Mouse (Mus musculus) adrenal gland, postnatal 25 days (tissue): ENCODE measurements at regions not wholly inside any gene's neighbourhood (a gene's known extent, or its start where the extent isn't known, plus 50 kb on each side); places are given as distances from the start of the nearest gene placed in this dataset.

Experiments used
- DNase-seq: peaks from one replicate; pipeline ENCODE4 v3.0.0; 2021; ENCODE audit warnings: mixed read lengths

DNA sequence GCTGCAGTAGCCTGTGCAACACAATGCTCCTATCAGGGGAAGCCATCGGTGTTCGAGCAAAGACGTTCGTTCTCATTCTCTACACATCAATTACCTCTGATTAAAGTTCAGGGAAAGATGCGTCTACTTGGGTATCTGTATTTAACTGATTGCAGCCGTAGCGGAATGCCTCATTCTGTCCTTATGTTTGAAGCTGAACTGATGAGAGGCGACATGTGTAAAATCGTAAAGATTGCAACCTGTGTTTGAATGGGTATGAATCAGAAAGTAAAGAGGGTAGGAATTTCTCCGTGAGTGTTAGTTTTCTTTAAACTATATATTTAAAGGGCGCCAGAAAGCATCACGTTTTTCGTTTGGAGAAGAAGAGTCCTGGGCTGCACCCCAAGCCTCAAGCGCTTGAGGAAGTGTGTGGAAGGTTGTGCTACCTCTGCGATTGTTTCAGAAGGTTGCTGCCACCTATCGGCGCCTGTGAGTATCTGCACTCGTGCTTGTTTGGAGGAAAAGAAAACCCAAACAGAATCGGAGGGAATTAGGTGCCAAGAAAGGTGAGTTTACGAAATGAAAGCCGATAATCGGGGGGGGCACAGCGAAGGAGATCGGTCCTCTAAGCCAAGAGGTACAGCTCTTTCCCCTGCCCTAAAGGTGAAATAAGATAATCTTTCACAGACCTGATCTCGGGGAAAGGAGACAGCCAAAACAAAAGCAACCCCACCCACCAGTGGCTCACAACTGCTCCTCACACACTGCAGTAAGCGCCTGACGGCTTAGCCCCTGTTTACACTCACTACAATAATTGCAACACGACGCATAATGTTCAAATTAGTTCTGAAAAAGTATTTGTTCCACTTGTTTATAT lies 346.4 kb upstream of the Prkcq start:
- DNase-seq: peak; percentile 44

DNA sequence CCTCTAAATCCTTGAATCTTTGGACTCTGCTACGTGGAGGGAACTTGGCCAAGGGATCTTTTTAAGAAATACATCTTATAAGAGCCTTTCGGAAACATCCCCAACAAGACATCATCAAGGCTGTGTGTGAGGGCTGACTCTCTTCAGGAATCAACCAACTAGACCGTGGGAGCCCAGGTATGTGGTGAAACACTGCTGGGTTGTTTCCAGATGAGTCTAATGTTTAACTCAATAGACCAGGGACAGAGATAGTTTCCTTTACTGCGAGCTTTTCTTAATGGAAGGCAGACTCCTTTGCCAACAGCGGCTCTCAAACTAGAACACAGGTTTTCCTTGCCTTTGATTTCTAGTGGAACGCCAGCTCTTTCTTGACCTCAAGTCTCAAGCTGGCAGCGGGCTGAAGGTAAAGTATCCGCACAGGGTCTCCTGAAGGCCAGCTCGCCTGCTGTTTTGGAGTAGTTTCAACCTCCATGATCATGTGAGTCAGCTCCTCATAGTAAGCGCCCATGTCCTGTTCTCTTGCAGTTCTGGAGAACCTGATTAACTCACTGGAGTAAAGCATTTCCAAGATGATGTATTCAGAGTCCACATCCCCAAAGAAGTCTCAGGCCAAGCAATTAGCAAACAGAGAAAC lies 345.7 kb upstream of the Prkcq start:
- DNase-seq: no peak

DNA sequence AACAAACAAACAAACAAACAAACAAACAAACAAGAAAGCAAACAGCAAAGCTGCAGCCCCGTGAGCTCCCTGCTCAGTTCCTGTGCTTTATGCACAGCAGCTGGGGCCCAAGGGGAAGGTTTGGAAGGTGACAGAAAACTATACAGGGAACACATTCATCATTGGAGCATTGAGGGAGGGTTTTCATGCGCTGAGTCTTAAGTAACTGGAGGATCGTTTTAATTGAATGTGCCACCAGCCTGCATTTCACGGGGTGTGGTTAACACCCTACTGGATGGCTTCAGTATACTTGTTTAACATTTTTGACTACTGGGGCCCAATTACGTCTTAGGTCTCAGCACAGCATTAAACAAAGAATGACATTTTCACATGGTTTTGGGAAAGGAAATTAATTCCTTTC lies 331.9 kb upstream of the Prkcq start:
- DNase-seq: no peak

DNA sequence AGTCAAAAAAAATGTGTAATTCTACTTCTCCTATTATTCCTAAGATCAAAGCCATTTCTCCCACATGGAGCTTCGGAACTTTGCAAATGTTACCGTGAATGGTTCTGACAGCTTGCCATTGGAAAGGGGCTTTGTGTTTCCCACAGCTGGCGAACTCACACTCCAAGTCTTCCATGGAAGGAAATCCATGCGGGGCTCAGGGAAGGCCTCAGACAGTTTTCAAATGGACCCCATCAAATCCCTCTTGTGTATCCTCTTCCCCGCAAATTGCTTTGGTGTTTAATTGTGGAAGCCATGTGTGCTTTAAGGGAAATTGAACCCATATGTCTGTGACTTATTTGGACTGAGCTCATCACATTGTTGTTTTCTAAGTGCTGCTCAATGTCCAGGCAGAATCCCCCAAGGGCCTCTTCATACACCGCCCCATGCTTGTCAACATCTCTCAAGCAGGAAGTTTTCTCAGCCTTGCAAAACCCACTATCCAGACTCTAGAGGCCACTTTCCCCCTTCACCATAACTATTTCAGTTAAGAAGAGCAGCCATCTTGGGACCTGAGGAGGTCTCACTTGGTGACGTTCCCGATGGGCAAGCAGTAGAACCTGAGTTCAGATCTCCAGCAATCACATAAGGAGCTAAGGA lies 310.1 kb upstream of the Prkcq start:
- DNase-seq: no peak

DNA sequence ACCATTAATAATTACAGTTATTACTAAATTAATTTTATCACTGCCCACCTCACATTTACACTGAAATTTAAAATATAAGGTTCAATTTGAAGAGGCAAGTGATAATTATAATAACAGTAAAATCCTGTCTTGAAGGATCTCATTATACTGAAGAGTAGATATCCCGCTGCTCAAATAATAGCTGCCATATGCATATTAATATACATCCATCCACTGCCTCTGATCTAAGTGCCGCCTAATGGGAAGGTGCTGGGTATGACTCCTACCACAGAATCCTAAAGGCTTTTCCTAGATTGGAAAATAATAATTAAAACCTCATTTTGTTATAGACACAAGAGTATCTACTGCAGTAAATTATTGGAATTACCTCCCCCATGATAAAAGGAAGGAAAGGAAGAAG lies 307.5 kb upstream of the Prkcq start:
- DNase-seq: no peak

DNA sequence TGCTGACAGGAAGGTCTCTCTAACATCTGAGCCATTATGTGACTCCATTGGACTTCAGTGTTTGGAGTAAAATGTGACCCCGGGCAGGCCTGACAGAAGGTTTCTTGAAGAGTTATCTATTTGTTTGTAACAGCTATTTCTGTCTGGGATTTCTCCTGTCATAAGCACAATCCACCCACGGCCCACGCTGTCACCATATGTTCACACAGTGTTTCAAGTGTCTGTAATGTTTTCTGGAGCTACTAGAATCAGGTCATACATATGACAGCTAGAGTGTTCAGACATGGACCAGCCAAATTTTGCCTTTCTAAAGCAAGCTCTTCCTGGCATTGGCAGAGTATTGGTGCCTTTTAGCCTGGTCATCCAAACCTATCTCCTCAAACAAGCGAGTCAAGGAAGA lies 297.6 kb upstream of the Prkcq start:
- DNase-seq: no peak

DNA sequence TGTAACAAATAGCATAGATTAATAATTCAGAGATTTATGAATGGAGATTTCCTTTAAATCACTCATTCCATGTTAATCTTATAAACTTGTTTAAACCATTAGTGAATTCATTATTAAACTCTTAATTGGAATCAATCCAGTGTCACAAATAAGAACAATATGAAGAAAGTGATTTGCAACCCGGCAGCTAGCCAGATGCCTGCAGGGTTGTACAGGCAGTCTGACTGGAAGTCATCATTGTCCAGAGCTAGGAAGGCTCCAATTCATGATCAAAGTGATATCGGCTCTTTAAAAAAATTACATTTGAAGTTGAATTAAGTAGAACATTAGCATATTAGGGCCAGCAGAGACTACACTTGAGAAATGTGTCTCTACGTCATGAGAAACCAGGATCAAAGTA lies 270.0 kb upstream of the Prkcq start:
- no peak for DNase-seq

DNA sequence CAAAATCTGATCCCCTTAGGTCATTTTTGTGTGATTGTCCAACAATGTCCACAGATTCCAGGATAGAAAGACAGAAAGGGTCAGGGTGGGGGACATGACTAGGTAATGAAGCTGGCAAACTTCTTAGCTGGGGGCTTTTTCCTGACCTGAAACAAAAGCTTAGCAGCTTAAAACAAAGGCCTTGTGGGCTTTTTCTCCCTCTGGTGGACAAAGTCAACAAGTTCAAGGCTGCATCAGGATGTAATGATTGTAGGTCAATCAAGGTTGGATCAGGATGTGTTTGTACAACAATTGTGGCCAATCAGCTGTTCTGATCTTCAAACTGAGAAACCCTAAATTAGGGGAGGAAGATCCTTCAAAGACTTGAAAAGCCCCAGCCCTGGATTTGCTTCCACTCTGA lies 252.0 kb upstream of the Prkcq start:
- DNase-seq: no peak

DNA sequence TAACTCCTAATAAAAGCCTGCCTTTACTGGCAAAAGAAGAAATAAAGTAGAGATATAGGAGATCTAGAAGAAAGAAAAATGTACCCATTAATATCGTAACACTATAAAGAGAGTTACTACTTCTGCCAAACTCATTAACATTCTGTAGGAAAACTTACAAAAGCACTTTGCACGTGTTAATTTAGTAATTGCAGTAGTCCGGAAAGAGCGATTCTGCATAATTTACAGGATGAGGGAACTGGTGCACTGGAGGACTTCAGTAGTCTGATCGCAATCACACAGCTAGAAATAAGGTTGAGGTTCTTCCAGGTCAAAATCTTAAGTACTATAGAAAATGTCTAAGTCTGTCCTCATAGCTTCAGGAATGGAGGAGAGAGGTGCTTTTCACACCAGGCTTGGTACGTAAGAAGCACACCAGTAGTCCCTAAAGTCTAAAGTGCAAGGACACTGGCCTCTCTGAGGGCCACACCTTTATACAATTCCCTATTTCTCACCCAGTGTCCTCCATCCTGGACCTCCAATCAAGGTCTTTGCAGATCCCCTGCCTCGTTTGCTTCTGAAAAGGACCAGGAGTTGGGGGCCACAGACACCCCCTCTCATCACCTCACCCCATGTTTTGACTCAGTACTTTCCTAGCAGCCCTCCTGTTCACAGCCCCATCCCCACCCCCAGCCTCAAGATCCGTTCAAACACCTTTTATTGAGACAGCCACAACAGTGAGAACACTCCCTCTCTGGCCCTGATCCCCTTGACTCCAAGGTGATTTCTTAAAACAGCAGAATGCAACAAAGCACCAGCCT lies 251.0 kb upstream of the Prkcq start:
- DNase-seq: no peak

DNA sequence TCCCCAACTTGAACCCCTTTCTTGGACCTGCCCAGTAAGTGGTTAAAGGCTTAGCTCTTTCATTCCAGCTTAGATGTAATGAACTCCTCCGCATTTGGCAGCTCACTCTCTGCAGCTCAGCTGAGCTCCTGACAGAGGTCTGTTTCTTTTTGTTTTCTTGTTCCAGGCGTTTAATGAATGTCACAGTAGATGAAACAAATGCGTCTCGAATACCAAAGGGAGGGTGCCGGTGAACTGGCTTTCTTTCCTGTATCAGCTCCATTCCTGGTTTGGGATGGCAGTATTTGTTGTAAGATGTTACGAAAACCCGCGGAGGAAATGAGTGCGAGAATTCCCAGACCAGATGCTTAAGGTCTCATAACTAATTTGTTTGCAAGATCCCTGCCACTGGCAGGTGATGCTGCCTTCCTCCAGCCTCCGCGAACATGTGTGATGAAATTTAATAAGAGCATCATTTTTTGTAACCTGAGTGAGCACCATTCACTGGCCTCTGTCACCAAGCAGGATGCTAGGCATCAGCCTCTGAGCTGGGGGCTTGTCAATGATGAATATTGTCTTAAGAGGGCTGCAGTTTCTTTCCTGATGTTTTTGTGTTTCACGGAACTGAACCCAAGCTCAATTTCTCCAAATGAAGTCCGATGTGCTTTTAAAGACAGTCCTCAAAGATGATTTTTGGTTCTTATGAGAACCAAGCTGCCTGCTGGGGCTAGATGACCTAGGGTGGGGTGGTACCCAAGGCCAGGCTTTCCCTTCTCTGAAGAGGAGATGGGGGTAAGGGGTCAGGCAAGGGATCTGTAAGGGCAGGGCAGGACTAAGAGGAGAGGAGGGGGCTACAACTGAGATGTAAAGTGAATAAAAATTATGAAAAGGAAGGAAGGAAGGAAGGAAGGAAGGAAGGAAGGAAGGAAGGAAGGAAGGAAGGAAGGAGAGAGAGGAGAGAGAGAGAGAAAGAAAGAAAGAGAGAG lies 250.1 kb upstream of the Prkcq start:
- DNase-seq: no peak

DNA sequence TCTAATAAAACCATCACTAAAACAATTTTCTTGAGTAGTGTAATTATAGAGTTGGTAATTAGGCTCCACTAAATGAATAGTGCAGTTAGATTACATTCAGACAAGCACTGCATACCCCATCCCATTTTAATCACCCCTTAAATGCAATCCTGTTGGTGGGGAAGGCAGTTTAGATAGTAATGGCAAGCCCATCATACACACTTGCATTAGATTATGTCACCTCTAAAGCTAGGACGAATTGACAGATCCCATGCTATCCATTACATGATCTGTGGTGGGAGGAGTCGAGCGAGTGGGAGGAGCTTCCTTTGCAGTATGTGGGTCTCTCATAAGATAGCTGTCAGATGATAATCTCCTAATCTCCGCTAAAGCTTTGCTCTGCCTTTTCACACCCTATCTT lies 247.9 kb upstream of the Prkcq start:
- DNase-seq: no peak

DNA sequence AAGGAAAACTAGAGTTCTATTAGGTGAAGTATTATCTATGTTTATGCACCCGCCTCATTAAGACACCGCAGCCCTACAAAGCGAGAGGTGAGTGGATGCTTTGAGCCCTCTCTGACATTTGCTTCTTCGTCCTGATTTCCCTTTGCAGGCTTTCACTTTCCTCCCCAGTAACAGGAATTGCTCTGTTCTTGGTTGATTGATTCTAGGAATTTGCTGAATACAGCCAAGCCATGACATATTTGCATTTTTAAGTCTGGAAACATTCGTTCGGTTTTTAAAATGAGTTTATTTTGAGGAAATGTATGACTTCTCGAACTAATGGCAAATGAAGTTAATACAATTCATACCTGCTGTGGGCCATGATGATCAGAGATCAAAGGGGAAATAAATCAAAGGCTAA lies 246.5 kb upstream of the Prkcq start:
- DNase-seq: no peak

DNA sequence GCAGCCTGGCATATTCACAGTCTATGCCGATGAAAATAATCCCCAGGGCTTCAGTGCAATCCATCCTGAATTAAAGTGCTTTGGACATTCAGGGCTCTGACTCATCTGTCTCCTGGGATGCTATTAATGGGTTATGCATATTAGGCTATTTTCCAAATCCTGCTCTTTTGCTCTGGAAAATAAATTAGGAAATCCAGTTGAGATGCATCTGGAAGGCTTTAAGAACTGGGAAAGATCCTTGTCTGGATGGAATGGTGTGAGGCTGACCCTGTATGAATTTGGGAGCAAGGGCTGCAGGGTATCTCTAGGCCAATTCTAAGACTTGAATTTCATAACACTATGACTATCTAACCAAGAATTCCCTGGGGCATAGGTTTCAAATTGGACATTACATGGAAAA lies 234.5 kb upstream of the Prkcq start:
- DNase-seq: no peak

DNA sequence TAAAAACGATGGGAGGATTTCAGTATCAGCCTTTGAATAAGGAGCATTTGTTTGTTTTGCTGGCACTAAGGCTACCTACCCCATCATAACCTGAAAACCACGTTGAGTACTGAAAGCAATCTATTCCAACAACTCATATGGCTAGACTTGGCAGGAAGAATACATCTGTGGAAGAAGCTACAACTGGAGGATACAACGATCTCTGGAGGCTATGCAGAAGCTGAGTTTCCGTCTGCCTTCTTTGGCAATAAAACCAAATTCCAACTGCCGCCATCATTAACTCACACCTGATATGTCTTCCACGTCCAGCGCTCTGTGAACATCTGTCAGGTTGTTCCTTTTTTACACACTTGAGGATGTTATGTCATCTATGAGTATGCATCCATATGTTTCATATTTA lies 206.7 kb upstream of the Prkcq start:
- DNase-seq: no peak

DNA sequence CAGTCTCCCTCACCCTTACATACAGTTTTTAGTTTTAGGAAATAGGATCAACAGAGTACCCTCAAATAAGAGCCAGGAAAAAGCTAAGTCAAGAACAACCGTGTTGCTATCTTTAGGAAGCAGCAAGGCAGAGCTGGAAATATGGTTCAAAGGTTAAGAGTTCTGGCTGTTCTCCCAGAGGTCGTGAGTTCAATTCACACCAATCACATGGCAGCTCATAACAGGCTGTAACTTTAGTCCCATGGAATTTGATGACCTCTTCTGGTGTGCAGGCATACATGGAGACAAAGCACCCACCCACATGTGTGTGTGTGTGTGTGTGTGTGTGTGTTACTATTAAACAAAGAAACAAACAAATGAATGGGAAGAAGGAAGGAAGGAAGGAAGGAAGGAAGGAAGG lies 205.0 kb upstream of the Prkcq start:
- no peak for DNase-seq

DNA sequence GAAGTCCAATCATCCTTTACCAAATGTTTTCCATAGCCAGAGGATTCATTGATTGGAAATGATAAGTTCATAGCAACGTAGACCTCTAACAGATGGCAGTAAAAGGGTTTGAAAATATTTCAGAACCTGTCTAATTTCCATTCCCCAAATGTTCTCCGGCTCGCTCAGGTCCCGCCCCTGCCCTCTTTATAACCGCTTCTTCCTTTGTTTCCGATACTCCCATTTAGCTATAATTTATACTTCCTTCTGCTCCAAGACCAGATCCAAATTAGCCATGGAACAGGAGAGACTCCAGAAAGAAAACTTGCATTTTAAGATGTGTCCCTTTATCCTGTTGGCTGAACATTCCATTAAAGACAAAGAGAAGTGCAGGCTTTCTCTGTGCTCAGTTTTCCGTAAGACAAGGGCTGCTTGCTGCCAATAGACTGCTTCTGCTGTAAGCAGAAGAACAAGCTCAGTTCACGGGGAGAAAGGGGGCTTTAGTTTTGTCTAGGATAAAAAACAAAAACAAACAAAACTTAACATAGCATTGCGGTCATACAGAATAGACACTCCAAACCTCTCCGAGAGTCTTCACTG lies 202.7 kb upstream of the Prkcq start:
- no peak for DNase-seq

DNA sequence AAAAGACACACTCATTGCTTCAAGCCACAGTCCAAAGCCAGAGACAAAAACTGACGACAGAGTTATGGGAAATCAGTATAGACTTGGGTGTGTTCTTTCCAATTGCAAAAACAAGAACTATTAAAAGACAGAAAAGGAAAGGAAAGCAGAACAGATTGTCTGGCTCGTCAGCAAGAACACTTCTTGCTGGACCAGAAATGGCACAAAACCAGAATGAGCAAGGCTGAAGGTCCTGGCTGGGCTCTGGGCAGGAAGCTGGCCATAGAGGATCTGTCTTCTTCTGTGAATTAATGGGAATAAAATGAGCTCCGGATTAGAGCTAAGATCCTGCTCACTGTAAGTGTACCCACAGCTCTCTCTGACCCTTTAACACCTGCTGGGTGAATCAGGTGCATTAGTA lies 199.9 kb upstream of the Prkcq start:
- no peak for DNase-seq

DNA sequence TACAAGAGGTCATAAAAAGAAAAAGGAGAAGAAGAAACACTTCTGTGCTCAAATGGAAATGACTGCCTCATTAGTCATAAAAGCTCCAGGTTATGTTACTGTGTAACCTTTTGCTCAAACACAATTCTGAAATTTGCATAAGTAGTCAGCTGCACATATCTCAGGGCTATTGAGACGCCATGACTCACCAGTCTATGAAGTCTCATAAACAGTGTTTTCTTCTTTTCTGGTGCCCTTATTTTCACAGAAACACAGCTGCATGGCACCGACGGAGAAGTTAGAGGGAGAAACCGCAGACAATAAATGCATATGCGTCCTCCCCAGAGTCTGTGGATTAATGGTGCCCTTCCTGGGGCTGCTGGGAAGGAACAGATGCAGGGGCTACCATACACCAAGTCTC lies 193.1 kb upstream of the Prkcq start:
- no peak for DNase-seq

DNA sequence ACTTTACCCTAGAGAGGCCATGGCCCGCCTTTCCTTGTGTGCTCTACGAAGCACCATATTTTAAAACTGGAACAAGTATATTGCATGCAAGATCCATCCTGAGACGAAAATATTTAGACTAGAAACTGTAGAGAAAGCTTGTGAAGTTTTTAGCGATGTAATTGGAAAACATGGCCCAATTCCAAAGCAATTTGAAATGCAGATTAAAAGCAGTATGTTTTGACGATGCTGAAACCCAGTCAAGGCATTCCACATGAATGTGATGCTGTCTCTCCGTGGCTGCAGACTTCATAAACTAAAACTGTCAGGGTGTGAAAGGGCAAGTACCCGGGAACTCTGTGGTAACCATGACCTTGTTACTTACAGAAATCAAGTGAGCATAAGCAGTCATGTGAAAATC lies 185.8 kb upstream of the Prkcq start:
- DNase-seq: no peak

DNA sequence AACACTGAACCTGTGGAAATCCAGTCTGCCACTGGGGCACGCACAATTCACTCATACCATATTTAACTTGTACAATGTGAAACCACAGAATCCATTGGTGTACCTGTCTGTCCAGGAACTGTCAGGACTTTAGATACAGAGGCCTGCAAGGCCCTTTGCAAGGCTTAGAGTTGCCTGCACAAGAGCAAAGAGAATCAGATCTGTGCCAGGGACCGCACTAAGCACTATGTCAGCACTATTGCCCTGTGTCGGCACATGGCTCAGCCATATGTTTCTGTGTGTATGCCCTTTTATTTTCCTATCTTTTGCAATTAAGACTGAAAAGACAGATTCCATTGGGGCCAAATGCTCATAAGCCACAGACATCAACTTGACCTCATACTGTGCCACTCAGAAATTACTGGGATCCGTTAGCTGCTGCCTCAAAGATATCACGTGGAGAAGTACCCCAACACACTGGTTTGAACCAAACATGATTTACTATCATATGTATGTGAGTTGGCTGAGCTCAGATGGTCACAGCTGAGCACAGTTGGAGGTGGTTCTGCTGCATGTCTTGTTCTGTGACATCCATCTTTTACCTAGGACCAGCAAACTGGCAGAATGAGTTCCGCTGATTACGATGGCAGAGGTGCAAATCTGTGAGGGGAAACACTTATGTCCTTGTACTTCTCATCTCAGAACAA lies 181.7 kb upstream of the Prkcq start:
- DNase-seq: no peak

DNA sequence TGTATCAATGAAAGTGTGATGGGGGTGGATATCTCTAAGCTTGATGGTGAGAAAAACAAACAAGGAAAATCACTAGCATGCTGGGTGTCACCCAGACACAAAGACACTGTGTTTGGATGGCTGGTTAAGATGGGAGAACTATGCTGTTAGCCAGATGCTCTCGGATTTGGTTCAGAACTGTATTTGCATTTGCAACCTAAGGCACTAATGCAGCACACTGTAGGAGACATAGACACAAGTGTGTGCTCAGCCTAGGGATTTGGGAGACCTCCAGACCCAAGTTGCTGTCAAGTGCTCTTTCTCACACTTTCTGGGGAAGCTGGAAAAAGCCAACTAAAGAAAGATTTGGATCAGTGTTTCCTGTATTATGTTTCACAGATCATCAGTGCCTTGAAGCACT lies 173.1 kb upstream of the Prkcq start:
- DNase-seq: no peak
